Mouse (Mus musculus) forebrain, postnatal 0 days (tissue): Measurements from ENCODE around the gene Ptprs. TPM values are rescaled to one million over a fixed set of nuclear protein-coding genes. Genes with fewer than 3 reads are reported as not detected.

Experiments used
- ATAC-seq: fragments of 200-750 bp; cut with Nextera tagmentation; 2 replicates; pipeline ENCODE4 v1.8.0; 2017; ENCODE audit warnings: mild to moderate bottlenecking, moderate library complexity
- DNase-seq: peaks from one replicate; pipeline ENCODE4 v3.0.0-alpha.2; 2015
- H3K27ac ChIP-seq: fragments of 300-500 bp; sonication (generic); 2 replicates; pipeline ENCODE4 v1.5.1; 2014; ENCODE audit warnings: low read depth, mild to moderate bottlenecking, antibody characterized with exemption, low read length, moderate library complexity, mixed read lengths
- H3K27me3 ChIP-seq: fragments of 300-500 bp; sonication (generic); 2 replicates; pipeline ENCODE4 v1.6.1; 2014; ENCODE audit warnings: mild to moderate bottlenecking, low read length, mixed read lengths; ENCODE audit not compliant: insufficient read depth
- H3K36me3 ChIP-seq: fragments of 300-500 bp; sonication (generic); 2 replicates; pipeline ENCODE4 v1.6.1; 2014; ENCODE audit warnings: mild to moderate bottlenecking, moderate library complexity; ENCODE audit not compliant: insufficient read depth
- H3K4me1 ChIP-seq: fragments of 300-500 bp; sonication (generic); 2 replicates; pipeline ENCODE4 v1.6.1; 2014; ENCODE audit warnings: antibody characterized with exemption; ENCODE audit not compliant: insufficient read depth
- H3K4me2 ChIP-seq: fragments of 300-500 bp; sonication (generic); 2 replicates; pipeline ENCODE4 v1.6.1; 2014; ENCODE audit warnings: low read depth, mild to moderate bottlenecking, moderate library complexity
- H3K4me3 ChIP-seq: fragments of 300-500 bp; sonication (generic); 2 replicates; pipeline ENCODE4 v1.5.1; 2014; ENCODE audit warnings: low read depth, low read length, mixed read lengths
- H3K9ac ChIP-seq: fragments of 300-500 bp; sonication (generic); 2 replicates; pipeline ENCODE4 v1.6.1; 2014; ENCODE audit warnings: mild to moderate bottlenecking
- H3K9me3 ChIP-seq: fragments of 300-500 bp; sonication (generic); 2 replicates; pipeline ENCODE4 v1.6.1; 2016; ENCODE audit warnings: low read length
- CTCF ChIP-seq: sonication (generic); IDR thresholded peaks from 2 replicates; pipeline ENCODE4 v1.5.1; 2016; ENCODE audit warnings: antibody characterized with exemption, control low read depth, low read depth
- WGBS: fragments of 180-500 bp; shearing (Covaris S2); extraction: QIAGEN DNeasy Blood & Tissue Kit; methylation state at CpG from one replicate; pipeline ENCODE4 v1.1.7; 2014; 5-methylcytosine and 5-hydroxymethylcytosine counted together
- microRNA-seq, 2 experiments: library from miRNA; unstranded; fragments of <30 nt; microRNA quantifications; one replicate each; pipeline ENCODE4; 2016
- polyA plus RNA-seq: library from polyadenylated mRNA; unstranded; fragments of >200 nt; fragmentation: Nextera tagmentation; extraction: Ambion mirVana; gene quantifications from 2 replicates; pipeline ENCODE4 v1.2.1, GENCODE M21; 2015
- total RNA-seq: library from RNA; depleted of rRNA; stranded (reverse); fragments of >200 nt; gene quantifications from 2 replicates; pipeline ENCODE4 v1.2.3, GENCODE M21; 2014; rRNA removed

Gene Ptprs
- total and polyA plus RNA-seq, 2 experiments from 2014 or later: 250 to 711 TPM

DNA sequence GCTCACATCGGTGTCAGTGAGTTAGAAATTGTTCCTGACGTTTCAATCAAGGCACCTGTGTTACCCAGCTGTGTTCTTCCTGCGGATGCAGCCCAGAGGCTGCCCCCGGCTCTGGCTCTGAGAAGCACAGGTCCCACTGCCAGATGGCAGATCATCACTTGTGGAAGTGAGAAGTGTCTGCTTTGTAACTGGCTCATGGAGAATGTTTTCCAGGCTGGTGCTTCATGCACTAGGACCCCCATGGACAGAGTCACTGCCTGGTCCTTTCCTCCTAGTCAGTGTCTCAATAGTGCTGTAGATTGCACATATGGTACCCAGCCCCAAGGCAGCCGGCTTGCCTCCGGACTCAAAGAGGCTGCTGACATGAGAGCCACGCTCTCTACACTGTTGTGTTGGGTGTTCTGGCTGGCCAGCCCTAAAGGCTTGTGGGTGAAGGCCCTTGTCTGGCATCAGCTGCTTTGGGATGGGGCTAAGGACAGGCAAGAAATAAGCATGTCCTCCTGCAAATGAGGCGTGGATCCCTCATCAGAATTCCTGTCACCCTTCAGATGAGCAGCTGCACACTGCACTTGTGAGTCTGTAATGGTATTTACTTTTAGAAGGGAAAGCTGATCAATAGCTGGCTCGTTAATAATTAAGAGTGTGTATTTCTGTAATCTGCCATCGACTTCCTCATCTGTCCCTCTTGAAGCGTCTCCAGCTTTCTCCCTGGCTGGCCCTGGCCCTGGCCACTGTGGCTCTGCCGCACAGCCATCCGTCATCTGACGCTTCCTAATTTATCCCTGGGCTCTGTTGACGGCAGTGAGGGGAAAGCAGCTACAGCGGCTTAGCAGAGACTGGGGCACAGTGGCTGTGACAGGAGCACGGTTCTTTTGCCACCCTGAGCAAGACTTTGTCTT, 102.9 kb downstream of the Ptprs start:
- H3K9ac ChIP-seq: no peak overlapping the region
- ATAC-seq: peak; percentile 36
- no peaks in the 10 kb centered on the region for H3K4me1 ChIP-seq

DNA sequence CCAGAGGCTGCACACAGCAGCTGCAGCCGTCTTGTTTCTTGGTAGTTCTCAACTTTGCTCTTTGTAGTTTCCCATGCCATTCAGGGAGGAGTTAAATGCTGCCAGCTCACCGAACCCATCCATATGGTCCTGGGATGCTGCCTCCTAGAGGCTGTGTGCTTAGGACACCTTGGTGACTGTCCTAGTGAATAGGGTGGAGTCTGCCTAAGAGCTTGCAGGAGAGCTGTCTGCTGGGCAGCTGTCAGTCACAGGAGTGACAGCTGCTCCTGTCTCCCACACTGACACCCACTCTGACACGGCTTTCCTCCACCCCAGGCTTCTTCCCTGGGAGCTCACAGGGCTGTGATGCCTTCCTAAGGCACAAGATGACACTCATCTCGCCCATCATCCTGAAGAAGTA, 104.2 kb downstream of the Ptprs start:
- no peak for TF ChIP-seq CTCF
- Histone ChIP-seq H3K27me3 (no peaks in the 10 kb centered on the region), H3K9me3 (no peaks in the 10 kb centered on the region), H3K4me3 (no peak overlapping the region), H3K4me2 (no peak overlapping the region), H3K36me3 (peaks cover 72% of the 10 kb centered on the region), H3K9ac (no peak overlapping the region), H3K27ac (no peak overlapping the region), H3K4me1 (peaks cover 3% of the 10 kb centered on the region; the same call in 1 of the 2 replicates)
- ATAC-seq (no peak), DNase-seq (no peak)
- WGBS: 53% methylated on average over 4 of the region's 4 CpGs

More for the DNA sequence above, 102.9 kb downstream of the Ptprs start:
- H3K27ac ChIP-seq: peak overlapping the region; percentile 59
- no peak for TF ChIP-seq CTCF
- no peak overlapping the region for H3K4me3 ChIP-seq
- no peak overlapping the region for H3K4me2 ChIP-seq
- H3K9me3 ChIP-seq: no peaks in the 10 kb centered on the region
- H3K27me3 ChIP-seq: no peaks in the 10 kb centered on the region
- peaks cover 71% of the 10 kb centered on the region for H3K36me3 ChIP-seq
- WGBS: 56% methylated on average over 17 of the region's 17 CpGs
- peak; percentile 19 for DNase-seq

DNA sequence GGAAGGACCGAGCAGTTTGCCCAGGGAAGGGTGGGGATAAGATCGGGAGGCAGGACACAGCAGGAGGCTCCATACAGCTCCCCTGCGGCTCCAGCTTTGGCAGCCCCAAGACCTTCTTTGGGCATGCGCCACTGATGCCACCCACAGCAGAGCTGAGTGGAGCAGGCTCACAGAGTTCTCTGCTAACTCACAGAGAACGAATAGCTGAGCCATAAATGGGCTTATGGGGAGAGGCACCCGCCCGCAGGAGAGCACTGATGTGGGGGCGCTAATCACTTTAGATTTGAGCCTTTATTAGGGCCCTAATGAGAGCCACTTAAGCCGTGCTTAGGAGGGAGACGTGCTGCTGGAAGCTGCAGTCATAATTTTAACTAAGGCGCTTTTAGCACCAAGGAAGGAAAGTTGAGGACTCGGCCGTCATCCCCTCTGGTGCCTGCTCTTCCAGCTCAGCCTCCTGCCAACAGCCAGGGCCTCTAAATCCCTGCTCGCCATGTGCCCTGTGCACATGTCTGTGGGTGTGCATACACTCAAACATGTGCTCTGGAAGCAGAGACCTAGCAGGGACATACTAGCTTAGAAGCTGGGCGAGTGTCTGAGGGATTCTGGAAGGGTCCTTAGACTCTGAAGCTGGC, 105.1 kb downstream of the Ptprs start:
- peaks cover 3% of the 10 kb centered on the region; the same call in 1 of the 2 replicates for H3K4me1 ChIP-seq
- ATAC-seq: peak; percentile 18
- H3K9me3 ChIP-seq: no peaks in the 10 kb centered on the region
- H3K9ac ChIP-seq: no peak overlapping the region
- TF ChIP-seq CTCF: no peak
- peaks cover 69% of the 10 kb centered on the region for H3K36me3 ChIP-seq
- WGBS: 37% methylated on average over 15 of the region's 15 CpGs
- no peaks in the 10 kb centered on the region for H3K27me3 ChIP-seq
- peak; percentile 22 for DNase-seq
- H3K4me3 ChIP-seq: no peak overlapping the region
- H3K27ac ChIP-seq: peak overlapping the region; percentile 21; the same call in 1 of the 2 replicates
- H3K4me2 ChIP-seq: no peak overlapping the region

DNA sequence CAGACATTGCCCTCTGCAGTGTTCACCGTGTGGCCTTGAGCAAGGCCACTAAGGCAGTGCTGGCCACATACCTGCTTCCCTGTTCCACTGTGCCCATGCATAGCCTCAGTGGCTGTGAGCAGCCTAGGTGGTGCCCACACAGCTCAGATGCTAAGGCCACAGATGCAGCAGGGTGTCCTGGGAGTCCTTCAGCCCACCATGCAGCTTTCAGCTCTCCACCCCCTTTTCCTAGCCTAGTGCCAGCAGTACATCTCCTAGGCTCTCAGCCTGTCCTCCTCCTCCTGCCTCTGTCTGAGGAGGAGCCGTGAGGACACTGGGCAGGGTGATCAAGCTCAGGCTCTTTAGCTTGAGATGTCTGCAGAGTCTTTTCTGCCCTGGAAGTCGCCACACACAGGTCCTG, 106.2 kb downstream of the Ptprs start:
- 89% methylated on average over 3 of the region's 3 CpGs for WGBS

DNA sequence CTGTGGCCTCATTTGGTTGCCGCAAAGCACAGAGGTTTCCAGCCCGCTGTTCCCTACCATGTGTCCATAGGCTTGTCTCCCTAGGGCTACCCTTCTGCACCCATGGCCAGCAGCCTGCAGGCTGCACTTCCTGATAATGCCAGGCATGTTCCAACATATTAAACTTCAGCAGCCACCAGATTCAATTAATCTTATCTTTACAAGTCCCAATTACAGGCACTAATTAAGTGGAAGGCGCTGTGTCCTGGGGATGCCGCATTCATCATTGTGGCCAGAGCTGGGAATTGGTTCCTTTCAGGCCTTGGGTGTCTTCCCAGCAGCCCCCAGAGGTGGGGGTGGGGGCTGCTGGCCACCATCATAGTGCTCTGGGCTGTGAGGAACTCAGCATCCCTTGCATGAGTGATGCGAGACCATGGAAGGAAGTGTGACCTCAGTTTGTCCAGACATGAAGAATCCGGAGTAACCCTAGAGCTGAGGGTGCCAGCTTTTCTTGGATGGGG, 107.9 kb downstream of the Ptprs start:
- 69% methylated on average over 6 of the region's 6 CpGs for WGBS
- H3K9ac ChIP-seq: no peak overlapping the region; the same call in 1 of the 2 replicates
- peaks cover 56% of the 10 kb centered on the region for H3K36me3 ChIP-seq
- no peak overlapping the region for H3K4me2 ChIP-seq
- no peak overlapping the region for H3K27ac ChIP-seq
- TF ChIP-seq CTCF: no peak
- DNase-seq (no peak), ATAC-seq (no peak)
- H3K4me3 ChIP-seq: no peak overlapping the region
- H3K27me3 ChIP-seq: no peaks in the 10 kb centered on the region
- H3K9me3 ChIP-seq: no peaks in the 10 kb centered on the region
- H3K4me1 ChIP-seq: peaks cover 8% of the 10 kb centered on the region; the same call in 1 of the 2 replicates

More for the DNA sequence above, 106.2 kb downstream of the Ptprs start:
- H3K36me3 ChIP-seq: peaks cover 62% of the 10 kb centered on the region
- H3K9me3 ChIP-seq: no peaks in the 10 kb centered on the region
- TF ChIP-seq CTCF: no peak
- H3K4me3 ChIP-seq: no peak overlapping the region
- no peak for ATAC-seq
- DNase-seq: no peak
- peaks cover 8% of the 10 kb centered on the region; the same call in 1 of the 2 replicates for H3K4me1 ChIP-seq
- no peak overlapping the region for H3K9ac ChIP-seq
- H3K27ac ChIP-seq: no peak overlapping the region; the same call in 1 of the 2 replicates
- no peak overlapping the region for H3K4me2 ChIP-seq
- no peaks in the 10 kb centered on the region for H3K27me3 ChIP-seq

DNA sequence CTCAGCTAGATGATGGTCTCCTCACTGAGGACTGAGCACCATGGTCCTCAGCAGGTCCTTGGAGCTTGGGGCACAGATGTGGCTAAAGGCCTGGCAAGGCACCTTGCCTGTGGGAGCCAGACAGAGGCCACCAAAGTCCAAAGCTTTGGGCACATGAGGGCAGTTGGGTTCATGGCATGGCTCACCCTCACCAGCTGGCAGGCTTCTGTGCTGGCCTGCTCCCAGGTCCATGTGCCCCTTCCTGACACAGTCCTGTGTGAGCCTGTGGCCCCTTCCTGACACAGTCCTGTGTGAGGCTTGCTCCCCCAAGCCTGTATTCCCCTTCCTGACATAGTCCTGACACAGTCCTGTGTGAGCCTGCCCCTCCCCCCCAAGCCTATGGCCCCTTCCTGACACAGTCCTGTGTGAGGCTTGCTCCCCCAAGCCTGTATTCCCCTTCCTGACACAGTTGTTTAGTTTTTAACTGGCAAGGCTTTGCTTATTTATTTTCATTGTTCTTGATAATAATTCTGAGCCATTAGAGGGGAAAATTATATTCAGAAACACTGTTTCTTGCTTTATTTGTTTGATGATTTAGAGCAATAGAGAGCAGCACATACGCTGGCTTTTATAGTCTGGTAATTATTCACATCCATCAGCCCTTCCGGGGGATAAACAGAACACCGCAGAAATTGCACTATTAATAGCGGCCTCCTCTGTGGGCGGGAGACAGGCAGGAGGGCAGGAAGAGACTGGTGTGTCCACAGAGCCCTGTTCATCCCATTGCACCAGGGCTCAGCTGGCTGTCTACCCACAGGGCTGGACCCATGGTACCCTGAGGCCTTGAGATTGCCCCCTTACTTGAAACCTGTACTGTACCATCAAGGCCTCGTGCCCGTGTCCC, 110.3 kb downstream of the Ptprs start:
- no peak for TF ChIP-seq CTCF
- no peak for DNase-seq
- Histone ChIP-seq H3K36me3 (peaks cover 47% of the 10 kb centered on the region), H3K9me3 (no peaks in the 10 kb centered on the region), H3K4me2 (no peak overlapping the region), H3K4me3 (no peak overlapping the region), H3K9ac (no peak overlapping the region), H3K27ac (peak overlapping the region; percentile 41; the same call in 1 of the 2 replicates), H3K4me1 (peaks cover 8% of the 10 kb centered on the region; the same call in 1 of the 2 replicates), H3K27me3 (no peaks in the 10 kb centered on the region)
- 50% methylated on average over 7 of the region's 7 CpGs for WGBS
- peak; percentile 36; the same call in 1 of the 2 replicates for ATAC-seq

Small RNAs within 50 kb of the gene (microRNA-seq; reads per million reads assigned to microRNA genes)
- gene Mir6977: 3.7 to 5.8 reads per million in 2 experiments

Other genes with a start within 250 kb of the Ptprs start
- 44.2 and 53.6 TPM in 2 replicates for gene Fem1a, start 219.7 kb downstream of the Ptprs start, total RNA-seq
- gene Fem1a, start 219.7 kb downstream of the Ptprs start, polyA plus RNA-seq: 15.4 and 17.2 TPM in 2 replicates
- 1.9 and 2.5 TPM in 2 replicates for gene Ticam1, start 199.7 kb downstream of the Ptprs start, total RNA-seq
- gene Ticam1, start 199.7 kb downstream of the Ptprs start, polyA plus RNA-seq: 1.2 and 1.5 TPM in 2 replicates
- gene Plin3, start 183.6 kb downstream of the Ptprs start, total RNA-seq: 8.1 and 8.5 TPM in 2 replicates
- gene Plin3, start 183.6 kb downstream of the Ptprs start, polyA plus RNA-seq: 12.4 and 13.9 TPM in 2 replicates
- gene Arrdc5, start 176.2 kb downstream of the Ptprs start, total RNA-seq: not detected in 2 replicates
- gene Arrdc5, start 176.2 kb downstream of the Ptprs start, polyA plus RNA-seq: not detected in 2 replicates
- gene Uhrf1, start 173.2 kb downstream of the Ptprs start, total RNA-seq: 7.4 and 11.6 TPM in 2 replicates
- gene Uhrf1, start 173.2 kb downstream of the Ptprs start, polyA plus RNA-seq: 8.9 and 9.9 TPM in 2 replicates
- gene Kdm4b, start 150.4 kb downstream of the Ptprs start, total RNA-seq: 107 and 133 TPM in 2 replicates
- gene Kdm4b, start 150.4 kb downstream of the Ptprs start, polyA plus RNA-seq: 46.8 and 53.2 TPM in 2 replicates
- not detected in 2 replicates for gene Znrf4, start 35.9 kb upstream of the Ptprs start, total RNA-seq
- 0.13 and 0.16 TPM in 2 replicates for gene Znrf4, start 35.9 kb upstream of the Ptprs start, polyA plus RNA-seq
- 0.33 TPM in 1 of 2 replicates, not detected in the other for gene Gm20219, start 77.9 kb upstream of the Ptprs start, total RNA-seq
- 0.29 and 0.40 TPM in 2 replicates for gene Gm20219, start 77.9 kb upstream of the Ptprs start, polyA plus RNA-seq
- 27.2 and 35.1 TPM in 2 replicates for gene Safb2, start 108.1 kb upstream of the Ptprs start, total RNA-seq
- gene Safb2, start 108.1 kb upstream of the Ptprs start, polyA plus RNA-seq: 25.0 and 36.7 TPM in 2 replicates
- gene Safb, start 108.3 kb upstream of the Ptprs start, total RNA-seq: 56.0 and 71.7 TPM in 2 replicates
- 61.8 and 82.8 TPM in 2 replicates for gene Safb, start 108.3 kb upstream of the Ptprs start, polyA plus RNA-seq
- 66.0 and 124 TPM in 2 replicates for gene 2410015M20Rik, start 133.3 kb upstream of the Ptprs start, total RNA-seq
- gene 2410015M20Rik, start 133.3 kb upstream of the Ptprs start, polyA plus RNA-seq: 208 and 263 TPM in 2 replicates
- gene Rpl36, start 136.9 kb upstream of the Ptprs start, total RNA-seq: 807 and 1,399 TPM in 2 replicates
- gene Rpl36, start 136.9 kb upstream of the Ptprs start, polyA plus RNA-seq: 1,145 and 1,575 TPM in 2 replicates
- gene Lonp1, start 150.4 kb upstream of the Ptprs start, total RNA-seq: 64.9 and 76.3 TPM in 2 replicates
- 34.2 and 38.2 TPM in 2 replicates for gene Lonp1, start 150.4 kb upstream of the Ptprs start, polyA plus RNA-seq
- 0.81 and 1.5 TPM in 2 replicates for gene Catsperd, start 151.7 kb upstream of the Ptprs start, total RNA-seq
- gene Catsperd, start 151.7 kb upstream of the Ptprs start, polyA plus RNA-seq: 0.94 and 1.2 TPM in 2 replicates
- gene Ranbp3, start 196.8 kb upstream of the Ptprs start, total RNA-seq: 104 and 115 TPM in 2 replicates
- 98.2 and 100 TPM in 2 replicates for gene Ranbp3, start 196.8 kb upstream of the Ptprs start, polyA plus RNA-seq
- gene Ndufa11, start 241.3 kb upstream of the Ptprs start, total RNA-seq: 191 TPM in 2 replicates
- 576 and 730 TPM in 2 replicates for gene Ndufa11, start 241.3 kb upstream of the Ptprs start, polyA plus RNA-seq
- gene Vmac, start 241.5 kb upstream of the Ptprs start, total RNA-seq: 23.2 and 33.7 TPM in 2 replicates
- 24.3 and 26.9 TPM in 2 replicates for gene Vmac, start 241.5 kb upstream of the Ptprs start, polyA plus RNA-seq